In genomic region chr7:70735591-70735990, GRCm38 (mm10) we compare ENCODE assay signal across 21 mouse cellular contexts.
DNase-seq lines count a peak whose midpoint lies in the region; ATAC-seq and TF ChIP-seq lines count a peak whose summit lies in the region.
"Had no signal": no experiment of that assay in that cellular context is flagged by ENCODE, and none has a peak within 500 bp of the region (broad histone marks: within the 10 kb centered on the region; RNA-seq: fewer than 3 reads in every experiment).

No protein-coding gene starts in this region.

- TF ChIP-seq EP300 in lung, postnatal 0 days (IDR thresholded peaks at IDR 0.05) = no peak

- peak; percentile 18; the same call in 1 of the 2 replicates for TF ChIP-seq CTCF in gastrocnemius, adult 2 months (IDR thresholded peaks at IDR 0.05)
- 0 out of 2 replicates have a peak, but pooled peaks have one; percentile 9 for TF ChIP-seq CTCF in kidney, adult 2 months (conservative IDR thresholded peaks at IDR 0.05; ENCODE audit: insufficient read depth, insufficient read length, low read depth, low read length)
- peak; percentile 57 for TF ChIP-seq CTCF in lung, postnatal 0 days (IDR thresholded peaks at IDR 0.05)

- ATAC-seq in kidney, embryonic 15.5 days (replicated peaks; ENCODE audit: low FRiP score) = no peak
- ATAC-seq in lung, postnatal 0 days = no peak; the same call in 1 of the 2 replicates
- ATAC-seq: forebrain, embryonic 13.5 days; forebrain, postnatal 0 days had no signal

- no peak overlapping the region for H3K9ac ChIP-seq in kidney, embryonic 15.5 days
- H3K9ac ChIP-seq in lung, postnatal 0 days (replicated peaks; ENCODE audit: low read depth) = no peak overlapping the region
- H3K9ac ChIP-seq: forebrain, embryonic 13.5 days; forebrain, postnatal 0 days; heart, embryonic 12.5 days; hindbrain, embryonic 15.5 days had no signal

- H3K4me1 ChIP-seq in kidney, adult 2 months (ENCODE audit: control insufficient read depth, insufficient read depth, low read length) = no peaks in the 10 kb centered on the region
- peaks cover 5% of the 10 kb centered on the region; the same call in 1 of the 2 replicates for H3K4me1 ChIP-seq in kidney, embryonic 15.5 days
- no peaks in the 10 kb centered on the region for H3K4me1 ChIP-seq in lung, postnatal 0 days (ENCODE audit: insufficient read depth, low read depth, low read length)
- H3K4me1 ChIP-seq: forebrain, embryonic 13.5 days; heart, embryonic 12.5 days; hindbrain, embryonic 15.5 days had no signal

- WGBS in kidney, adult 2 months = 77% methylated on average over 2 of the region's 2 CpGs
- 94% methylated on average over 2 of the region's 2 CpGs for WGBS in kidney, embryonic 15.5 days
- WGBS in lung, postnatal 0 days = 68% methylated on average over 2 of the region's 2 CpGs

- H3K27ac ChIP-seq in gastrocnemius, adult 2 months = no peak overlapping the region
- H3K27ac ChIP-seq in kidney, adult 2 months (ENCODE audit: insufficient read depth, low read depth, low read length) = no peak overlapping the region
- H3K27ac ChIP-seq in kidney, embryonic 15.5 days = no peak overlapping the region
- no peak overlapping the region for H3K27ac ChIP-seq in lung, postnatal 0 days (ENCODE audit: low read length)
- H3K27ac ChIP-seq: embryonic facial prominence, embryonic 10.5 days; forebrain, embryonic 13.5 days; hindbrain, embryonic 15.5 days had no signal

- H3K4me3 ChIP-seq in gastrocnemius, adult 2 months = no peak overlapping the region
- no peak overlapping the region for H3K4me3 ChIP-seq in kidney, adult 2 months (ENCODE audit: insufficient read depth, low read depth, low read length)
- no peak overlapping the region for H3K4me3 ChIP-seq in kidney, embryonic 15.5 days (replicated peaks)
- H3K4me3 ChIP-seq in lung, postnatal 0 days (ENCODE audit: low read depth, low read length) = no peak overlapping the region
- H3K4me3 ChIP-seq: embryonic facial prominence, embryonic 10.5 days; forebrain, embryonic 13.5 days; heart, embryonic 12.5 days; hindbrain, embryonic 15.5 days had no signal

- no peaks in the 10 kb centered on the region for H3K27me3 ChIP-seq in kidney, adult 2 months (replicated peaks; ENCODE audit: control insufficient read depth, insufficient read depth, low read length)
- H3K27me3 ChIP-seq in kidney, embryonic 15.5 days = no peaks in the 10 kb centered on the region
- no peaks in the 10 kb centered on the region for H3K27me3 ChIP-seq in lung, postnatal 0 days (replicated peaks; ENCODE audit: insufficient read depth, low read length)
- H3K27me3 ChIP-seq: CH12.LX; forebrain, embryonic 13.5 days; heart, embryonic 12.5 days; hindbrain, embryonic 15.5 days had no signal

- intact Hi-C loops in gastrocnemius, adult 2 months (cut with DNase I) = no loop called here
- intact Hi-C loops in gastrocnemius, postnatal 36 days (cut with DNase I) = no loop called here

- 0 out of 2 replicates have a peak, but pooled peaks cover 2% of the 10 kb centered on the region for H3K9me3 ChIP-seq in kidney, embryonic 15.5 days (replicated peaks)
- H3K9me3 ChIP-seq in lung, postnatal 0 days (ENCODE audit: low read length) = no peaks in the 10 kb centered on the region
- H3K9me3 ChIP-seq: forebrain, embryonic 13.5 days; hindbrain, embryonic 15.5 days had no signal

- TF ChIP-seq POLR2A in kidney, adult 2 months (IDR thresholded peaks at IDR 0.05; ENCODE audit: low read depth, low read length) = no peak

- H3K36me3 ChIP-seq in kidney, adult 2 months (ENCODE audit: control insufficient read depth, insufficient read depth, low read length) = no peaks in the 10 kb centered on the region
- no peaks in the 10 kb centered on the region for H3K36me3 ChIP-seq in kidney, embryonic 15.5 days
- no peaks in the 10 kb centered on the region for H3K36me3 ChIP-seq in lung, postnatal 0 days (ENCODE audit: insufficient read depth, low read length)
- H3K36me3 ChIP-seq: embryonic facial prominence, embryonic 10.5 days; heart, embryonic 12.5 days; hindbrain, embryonic 15.5 days had no signal

- no peak overlapping the region for H3K4me2 ChIP-seq in kidney, embryonic 15.5 days
- no peak overlapping the region for H3K4me2 ChIP-seq in lung, postnatal 0 days (replicated peaks; ENCODE audit: low read depth, low read length)
- H3K4me2 ChIP-seq: forebrain, embryonic 13.5 days; heart, embryonic 12.5 days; hindbrain, embryonic 15.5 days had no signal

- DNase-seq in gastrocnemius, adult 2 months = no peak
- no peak for DNase-seq in gastrocnemius, postnatal 36 days
- DNase-seq in kidney, adult 2 months = peak; percentile 29
- DNase-seq in lung, postnatal 0 days (ENCODE audit: low spot score) = peak; percentile 57
- no peak for DNase-seq in lung, postnatal 10 days
- no peak for DNase-seq in embryo, embryonic 10 days (ENCODE audit: low spot score)
- DNase-seq: adrenal gland, adult 2 months; adrenal gland, postnatal 25 days; cerebellum, adult 18-20 months; cerebellum, adult 9-11 months; cerebellum, postnatal 36 days; forebrain, postnatal 0 days; gastrocnemius, postnatal 25 days; heart, adult 18-20 months; heart, postnatal 36 days had no signal

Comparison
In these comparisons a context has a peak if more than half of its experiments do, and no peak if none do; other contexts are left out.
1. DNase-seq: peak in kidney, adult 2 months (single experiment) and lung, postnatal 0 days (single experiment); none in gastrocnemius, adult 2 months (single experiment), gastrocnemius, postnatal 36 days (0 of 2), lung, postnatal 10 days (single experiment) and embryo, embryonic 10 days (single experiment).
2. Peak in every context shown above with its lines, with median percentiles within 50 percentile points of each other: CTCF ChIP-seq.